Mouse (Mus musculus) liver, embryonic 14.5 days (tissue): ENCODE measurements around the gene Dlg1.

Experiments
- CTCF ChIP-seq: IDR thresholded peaks from 2 replicates; pipeline ENCODE4 v1.5.1; 2016; ENCODE audit warnings: antibody characterized with exemption, low read depth, control low read depth
- EP300 ChIP-seq: IDR thresholded peaks from 2 replicates; pipeline ENCODE4 v1.6.1; 2016; ENCODE audit warnings: antibody characterized with exemption, low read depth

GRCm38 (mm10) chr16:31846763-31847162, 183.5 kb downstream of the Dlg1 start:
- TF ChIP-seq CTCF (no peak), EP300 (no peak)
